Mouse (Mus musculus) heart, embryonic 16.5 days (tissue): ENCODE data around the gene Ablim1. TPM values are rescaled to one million over a fixed set of nuclear protein-coding genes. Genes with fewer than 3 reads are reported as not detected.
A peak's percentile ranks its signal among the peaks of the same experiment; 100 is the strongest.

ENCODE experiments used
- ATAC-seq: fragments of 200-750 bp; cut with Nextera tagmentation; replicated peaks from 2 replicates; pipeline ENCODE4 v1.8.0; 2017; ENCODE audit warnings: moderate number of reproducible peaks; ENCODE audit not compliant: insufficient read depth, low FRiP score; ENCODE audit errors: extremely low read depth
- H3K27ac ChIP-seq: fragments of 300-500 bp; sonication (generic); 2 replicates; pipeline ENCODE4 v1.5.1; 2014; ENCODE audit warnings: mild to moderate bottlenecking, low read length, control low read depth, moderate library complexity
- H3K27me3 ChIP-seq: fragments of 300-500 bp; sonication (generic); 2 replicates; pipeline ENCODE4 v1.6.1; 2014; ENCODE audit warnings: low read length, mixed read lengths; ENCODE audit not compliant: control insufficient read depth, insufficient read depth
- H3K36me3 ChIP-seq: fragments of 300-500 bp; sonication (generic); 2 replicates; pipeline ENCODE4 v1.6.1; 2014; ENCODE audit not compliant: control insufficient read depth, insufficient read depth
- H3K4me1 ChIP-seq: fragments of 300-500 bp; sonication (generic); 2 replicates; pipeline ENCODE4 v1.6.1; 2014; ENCODE audit warnings: low read length, mixed read lengths; ENCODE audit not compliant: control insufficient read depth, insufficient read depth
- H3K4me2 ChIP-seq: fragments of 300-500 bp; sonication (generic); 2 replicates; pipeline ENCODE4 v1.6.1; 2014; ENCODE audit warnings: low read depth, mild to moderate bottlenecking, control low read depth, low read length
- H3K4me3 ChIP-seq: fragments of 300-500 bp; sonication (generic); 2 replicates; pipeline ENCODE4 v1.5.1; 2014; ENCODE audit warnings: mild to moderate bottlenecking, control low read depth, low read length
- H3K9ac ChIP-seq: fragments of 300-500 bp; sonication (generic); 2 replicates; pipeline ENCODE4 v1.6.1; 2014; ENCODE audit warnings: low read length, control low read depth
- H3K9me3 ChIP-seq: fragments of 300-500 bp; sonication (generic); replicated peaks from 2 replicates; pipeline ENCODE4 v1.6.1; 2016; ENCODE audit warnings: low read length; ENCODE audit not compliant: control insufficient read depth
- WGBS: fragments of 180-500 bp; shearing (Covaris S2); extraction: QIAGEN DNeasy Blood & Tissue Kit; methylation state at CpG from one replicate; pipeline ENCODE4 v1.1.7; 2014; 5-methylcytosine and 5-hydroxymethylcytosine counted together
- polyA plus RNA-seq: library from polyadenylated mRNA; unstranded; fragments of >200 nt; fragmentation: Nextera tagmentation; extraction: Ambion mirVana; gene quantifications from 2 replicates; pipeline ENCODE4 v1.2.1, GENCODE M21; 2015

Gene Ablim1
- polyA plus RNA-seq, 1 experiment from 2014 or later, result 72.6 TPM

DNA sequence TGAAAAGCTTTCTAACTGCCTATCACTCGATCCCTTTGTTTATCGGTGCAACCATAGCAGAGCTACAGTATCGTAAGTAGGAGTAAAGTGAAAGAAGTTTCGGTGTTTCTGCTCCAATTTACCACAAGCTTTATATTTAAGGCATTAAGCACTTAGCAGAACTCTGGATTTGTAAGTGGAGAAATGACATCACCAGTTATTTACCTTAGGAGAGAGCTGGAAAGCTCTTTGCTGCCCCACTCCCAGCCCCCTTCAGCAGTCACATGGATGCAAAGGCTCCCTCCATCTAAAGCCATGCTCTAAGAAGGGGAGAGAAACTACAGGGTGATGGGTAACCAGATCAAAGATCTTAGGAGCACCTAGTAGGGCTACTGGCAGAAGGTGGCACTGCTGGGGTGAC is 241.3 kb downstream of the Ablim1 start:
- no peak for ATAC-seq
- H3K4me1 ChIP-seq, result peaks cover 13% of the 10 kb centered on the region
- no peaks in the 10 kb centered on the region for H3K27me3 ChIP-seq
- no peak overlapping the region for H3K4me3 ChIP-seq
- no peak overlapping the region; the same call in 1 of the 2 replicates for H3K27ac ChIP-seq
- H3K9ac ChIP-seq, result no peak overlapping the region
- H3K4me2 ChIP-seq, result no peak overlapping the region
- H3K36me3 ChIP-seq, result peaks cover 17% of the 10 kb centered on the region; the same call in 1 of the 2 replicates
- WGBS, result 77% methylated on average over 4 of the region's 4 CpGs
- H3K9me3 ChIP-seq, result no peaks in the 10 kb centered on the region

DNA sequence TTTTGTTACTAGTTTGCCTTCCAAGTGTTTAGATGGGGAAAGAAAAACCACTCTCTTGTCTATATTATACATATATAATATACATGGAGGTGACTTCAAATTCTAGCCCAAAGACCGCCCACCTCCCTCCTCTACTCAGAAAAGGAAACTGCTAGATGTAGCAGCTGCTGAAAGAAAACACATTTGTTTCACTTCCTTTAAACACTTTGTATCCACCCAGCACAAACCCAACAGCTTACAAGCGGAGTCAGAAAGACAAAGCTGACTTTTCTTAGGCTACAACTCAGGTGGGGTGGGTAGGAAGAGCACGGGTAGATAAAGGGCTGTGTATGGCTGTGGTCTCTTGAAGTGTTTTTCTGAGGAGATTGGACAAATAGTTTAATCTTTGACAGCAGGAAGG is 242.0 kb downstream of the Ablim1 start:
- Histone ChIP-seq H3K9me3 (no peaks in the 10 kb centered on the region), H3K27ac (peak overlapping the region; percentile 8), H3K4me1 (peaks cover 8% of the 10 kb centered on the region), H3K4me3 (no peak overlapping the region), H3K36me3 (peaks cover 19% of the 10 kb centered on the region; the same call in 1 of the 2 replicates), H3K9ac (no peak overlapping the region), H3K27me3 (no peaks in the 10 kb centered on the region), H3K4me2 (no peak overlapping the region)
- WGBS, result 56% methylated on average over 3 of the region's 3 CpGs
- ATAC-seq, result no peak

DNA sequence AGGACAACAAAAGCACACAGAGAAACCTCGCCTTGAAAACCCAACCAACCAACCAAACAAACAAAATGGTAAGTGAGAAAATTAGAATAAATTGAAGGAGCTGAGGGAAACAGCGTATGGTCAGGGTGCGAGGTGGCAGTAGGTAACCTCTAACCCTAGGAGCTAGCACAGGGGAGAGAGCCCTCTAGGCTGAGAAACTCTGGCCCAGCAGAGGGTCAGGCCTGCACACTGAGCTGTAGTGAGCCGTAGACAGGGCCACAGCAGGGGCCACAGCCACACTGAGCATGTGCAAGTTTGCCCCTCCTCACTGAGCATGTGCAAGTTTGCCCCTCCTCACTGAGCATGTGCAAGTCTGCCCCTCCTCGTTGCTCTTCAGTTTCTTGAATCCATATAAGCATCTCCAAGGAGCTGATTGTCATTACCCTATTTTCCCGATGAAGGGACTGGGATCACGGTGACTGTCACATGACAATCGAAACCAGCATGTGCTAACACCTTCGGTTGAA is 247.6 kb downstream of the Ablim1 start:
- ATAC-seq, result no peak
- Histone ChIP-seq H3K9me3 (no peaks in the 10 kb centered on the region), H3K9ac (no peak overlapping the region), H3K4me1 (peaks cover 2% of the 10 kb centered on the region; the same call in 1 of the 2 replicates), H3K27ac (no peak overlapping the region), H3K27me3 (no peaks in the 10 kb centered on the region), H3K4me2 (no peak overlapping the region), H3K36me3 (peaks cover 39% of the 10 kb centered on the region), H3K4me3 (no peak overlapping the region)
- WGBS, result 90% methylated on average over 9 of the region's 9 CpGs

DNA sequence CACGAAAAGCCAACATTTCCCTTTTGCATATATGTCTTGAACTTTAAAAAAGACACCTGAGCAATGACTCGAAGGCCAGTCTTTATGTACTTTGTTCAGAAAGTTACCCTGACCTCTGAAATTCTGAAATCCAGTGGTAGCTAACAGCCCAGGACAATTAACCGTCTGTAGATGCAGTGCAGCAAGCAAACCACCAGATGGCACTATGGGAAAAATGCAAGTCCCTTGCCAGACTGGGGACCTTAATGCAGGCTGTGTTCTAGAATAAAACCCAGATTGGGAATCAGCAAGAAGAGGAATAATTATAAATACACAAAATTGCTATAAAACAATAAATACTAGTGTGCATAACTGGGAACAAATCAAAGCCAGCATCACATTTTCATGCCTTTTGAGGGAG is 248.4 kb downstream of the Ablim1 start:
- H3K27me3 ChIP-seq, result no peaks in the 10 kb centered on the region
- WGBS, result 31% methylated on average over 3 of the region's 3 CpGs
- no peak overlapping the region for H3K4me3 ChIP-seq
- H3K4me1 ChIP-seq, result no peaks in the 10 kb centered on the region
- H3K27ac ChIP-seq, result no peak overlapping the region
- no peak overlapping the region for H3K9ac ChIP-seq
- no peak overlapping the region for H3K4me2 ChIP-seq
- H3K9me3 ChIP-seq, result no peaks in the 10 kb centered on the region
- no peak for ATAC-seq
- H3K36me3 ChIP-seq, result peaks cover 43% of the 10 kb centered on the region

DNA sequence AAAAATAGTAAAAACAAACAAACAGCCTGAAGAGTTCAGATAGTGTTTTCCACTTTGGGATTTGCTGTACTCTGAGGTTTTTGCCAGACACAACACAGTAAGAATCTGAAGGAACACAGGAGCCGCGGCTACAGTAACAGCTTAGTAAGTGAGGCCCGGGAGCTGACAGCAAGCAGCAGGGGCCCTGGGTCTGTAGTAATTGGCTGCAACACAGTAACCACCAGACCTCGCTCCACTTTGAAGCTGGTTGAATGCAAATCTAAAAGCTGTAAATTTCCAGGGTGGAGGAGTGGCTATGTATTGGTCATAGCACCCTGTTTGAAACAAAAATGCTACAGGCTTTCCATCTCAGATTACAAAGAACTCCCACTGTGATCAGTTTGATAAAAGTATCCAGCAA is 252.0 kb downstream of the Ablim1 start:
- Histone ChIP-seq H3K9ac (no peak overlapping the region), H3K36me3 (peaks cover 55% of the 10 kb centered on the region)
- 84% methylated on average over 4 of the region's 4 CpGs for WGBS

DNA sequence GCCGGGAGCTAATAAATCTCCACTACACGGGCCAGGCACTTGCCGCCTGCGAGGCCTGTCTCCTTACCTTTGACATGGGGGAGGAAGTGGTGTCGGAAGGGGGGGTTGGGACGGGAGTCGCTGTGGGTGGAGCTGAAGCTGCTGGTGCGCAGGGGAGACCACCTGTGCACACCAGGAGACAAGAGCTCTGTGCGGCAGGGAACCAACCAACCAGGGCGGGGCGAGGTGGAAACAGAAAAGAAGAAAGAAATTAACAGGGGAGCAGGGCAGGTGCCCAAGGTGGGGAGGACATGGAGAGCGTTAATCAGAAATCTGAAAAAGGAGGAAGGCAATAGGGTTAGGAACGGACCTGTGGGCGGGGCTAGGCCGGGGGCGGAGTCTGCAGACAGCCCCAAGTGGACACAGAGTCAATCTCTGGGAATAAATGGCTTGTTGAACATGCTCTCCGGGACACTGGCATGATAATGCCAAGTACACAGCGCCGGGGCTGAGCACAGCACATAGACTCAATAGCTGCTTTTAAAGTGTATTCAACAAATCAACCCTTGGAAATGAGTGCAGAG is 255.6 kb downstream of the Ablim1 start:
- H3K9me3 ChIP-seq, result peaks cover 6% of the 10 kb centered on the region
- peaks cover 49% of the 10 kb centered on the region for H3K36me3 ChIP-seq
- H3K9ac ChIP-seq, result no peak overlapping the region
- no peak overlapping the region for H3K27ac ChIP-seq
- H3K4me2 ChIP-seq, result no peak overlapping the region
- ATAC-seq, result no peak
- no peaks in the 10 kb centered on the region for H3K27me3 ChIP-seq
- WGBS, result 67% methylated on average over 19 of the region's 19 CpGs
- H3K4me1 ChIP-seq, result no peaks in the 10 kb centered on the region
- H3K4me3 ChIP-seq, result no peak overlapping the region

More for the DNA sequence above, 252.0 kb downstream of the Ablim1 start:
- no peak for ATAC-seq
- no peak overlapping the region for H3K4me2 ChIP-seq
- H3K4me1 ChIP-seq, result no peaks in the 10 kb centered on the region
- H3K4me3 ChIP-seq, result no peak overlapping the region
- peaks cover 3% of the 10 kb centered on the region for H3K9me3 ChIP-seq
- H3K27me3 ChIP-seq, result no peaks in the 10 kb centered on the region
- H3K27ac ChIP-seq, result no peak overlapping the region

DNA sequence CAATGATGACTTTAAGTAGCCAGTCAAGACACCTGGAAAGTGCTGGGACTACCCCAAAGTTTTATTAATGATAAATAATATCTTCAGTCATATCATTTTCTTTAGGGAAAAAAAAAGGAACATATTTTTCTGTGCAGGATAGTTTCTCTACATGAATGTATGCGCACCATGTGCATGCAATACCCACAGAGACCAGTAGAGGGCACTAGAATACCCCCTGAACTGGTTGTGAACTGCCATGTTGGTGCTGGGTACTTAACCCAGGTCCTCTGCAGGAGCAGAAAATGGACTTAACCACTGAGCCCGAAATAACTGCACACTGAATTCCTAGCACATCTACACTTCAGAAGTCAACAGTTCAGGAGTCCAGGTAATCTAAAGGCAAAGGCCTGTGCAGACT is 257.2 kb downstream of the Ablim1 start:
- Histone ChIP-seq H3K4me2 (no peak overlapping the region), H3K4me3 (no peak overlapping the region), H3K36me3 (peaks cover 38% of the 10 kb centered on the region), H3K27ac (no peak overlapping the region), H3K9me3 (peaks cover 6% of the 10 kb centered on the region), H3K4me1 (no peaks in the 10 kb centered on the region), H3K27me3 (no peaks in the 10 kb centered on the region), H3K9ac (no peak overlapping the region)
- no peak for ATAC-seq
- WGBS, result 97% methylated on average over 2 of the region's 2 CpGs

DNA sequence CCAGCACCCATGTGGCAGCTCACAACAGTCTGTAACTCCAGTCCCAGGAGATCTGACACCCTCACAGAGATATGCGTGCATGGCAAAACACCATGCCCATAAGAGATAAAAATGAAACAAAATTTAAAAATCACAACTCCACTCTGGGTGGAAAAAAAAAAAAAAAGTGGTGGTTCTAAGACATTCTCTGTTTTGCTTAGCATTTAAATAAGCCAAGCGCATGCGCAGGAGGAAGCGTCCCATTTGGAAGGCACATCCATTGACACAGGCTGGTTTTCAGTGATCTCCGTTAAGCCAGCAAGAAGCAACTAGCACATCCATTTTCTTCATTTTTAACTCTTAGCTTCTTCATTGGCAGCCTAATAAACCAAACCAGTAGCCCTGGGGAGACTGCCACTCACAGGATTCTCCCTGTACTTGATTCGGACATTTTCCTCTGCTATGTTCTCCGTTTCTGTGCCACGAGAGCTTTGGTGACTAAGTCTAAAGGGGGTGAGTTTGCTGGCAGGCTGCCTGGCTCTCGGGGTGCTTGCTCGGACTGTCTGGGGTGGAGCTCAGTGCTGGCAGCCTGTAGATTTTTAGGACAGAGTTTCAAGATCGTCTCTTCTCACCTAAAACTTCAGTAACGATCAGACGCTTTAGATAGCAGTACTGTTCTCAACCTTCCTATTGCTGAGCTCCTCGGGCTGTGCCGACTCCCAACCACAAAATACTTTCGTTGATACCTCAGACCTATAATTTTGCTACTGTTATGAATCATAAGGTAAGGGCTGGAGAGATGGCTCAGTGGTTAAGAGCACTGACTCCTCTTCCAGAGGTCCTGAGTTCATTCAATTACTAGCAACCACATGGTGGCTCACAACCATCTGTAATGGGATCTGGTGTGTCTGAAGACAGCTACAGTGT is 259.3 kb downstream of the Ablim1 start:
- Histone ChIP-seq H3K27ac (no peak overlapping the region), H3K9me3 (peaks cover 6% of the 10 kb centered on the region), H3K4me2 (no peak overlapping the region), H3K9ac (no peak overlapping the region), H3K4me3 (no peak overlapping the region), H3K27me3 (no peaks in the 10 kb centered on the region), H3K36me3 (peaks cover 28% of the 10 kb centered on the region), H3K4me1 (no peaks in the 10 kb centered on the region)
- ATAC-seq, result no peak
- 85% methylated on average over 16 of the region's 16 CpGs for WGBS

DNA sequence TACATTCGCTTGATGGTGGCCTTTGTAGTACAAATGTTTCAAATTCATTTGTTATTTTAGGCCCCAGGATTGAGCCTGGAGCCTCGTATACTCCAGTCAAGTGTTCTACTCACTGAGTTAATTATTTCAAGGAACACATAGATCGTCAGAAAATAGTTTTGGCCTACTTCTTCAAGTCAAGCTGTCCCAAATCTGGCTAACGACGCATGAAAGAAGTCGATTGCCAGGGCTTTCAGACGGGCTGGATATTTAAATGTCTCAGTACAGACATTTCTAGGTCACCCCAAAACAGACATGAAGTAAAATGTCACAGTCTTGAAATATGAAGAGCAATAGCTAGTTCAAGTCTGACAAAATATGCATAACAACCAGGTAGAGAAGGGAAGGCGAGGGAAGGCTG is 261.8 kb downstream of the Ablim1 start:
- Histone ChIP-seq H3K27ac (no peak overlapping the region), H3K9me3 (peaks cover 5% of the 10 kb centered on the region), H3K27me3 (no peaks in the 10 kb centered on the region), H3K4me2 (no peak overlapping the region), H3K4me3 (no peak overlapping the region), H3K4me1 (no peaks in the 10 kb centered on the region), H3K9ac (no peak overlapping the region), H3K36me3 (peaks cover 10% of the 10 kb centered on the region)
- 85% methylated on average over 8 of the region's 8 CpGs for WGBS
- no peak for ATAC-seq
